Mouse (Mus musculus) liver, adult (tissue): ENCODE results near the gene Bcl2l15.

ENCODE experiments used
- GATA4 ChIP-seq: IDR thresholded peaks from 2 replicates; pipeline ENCODE4 v1.6.1; 2014; ENCODE audit warnings: mild to moderate bottlenecking, low read length; ENCODE audit not compliant: insufficient replicate concordance

Gene Bcl2l15

GRCm38 (mm10) chr3:103832426-103832825, at the start of gene Bcl2l15:
Bcl2l15 (plus strand) TSS chr3:103832601.
- TF ChIP-seq GATA4 = no peak

- TF ChIP-seq GATA4 = no peak
These were observed 49.4 kb upstream of the Bcl2l15 start for GRCm38 (mm10) chr3:103782844-103783609.

- no peak for TF ChIP-seq GATA4
These were observed 45.2 kb upstream of the Bcl2l15 start for GRCm38 (mm10) chr3:103787225-103787624.

GRCm38 (mm10) chr3:103789096-103789495, 43.3 kb upstream of the Bcl2l15 start:
- no peak for TF ChIP-seq GATA4

- peak; percentile 35; the same call in 1 of the 2 replicates for TF ChIP-seq GATA4
These were observed 42.5 kb upstream of the Bcl2l15 start for GRCm38 (mm10) chr3:103789891-103790345.

- TF ChIP-seq GATA4 = no peak
These were observed 41.9 kb upstream of the Bcl2l15 start for GRCm38 (mm10) chr3:103790346-103791145.

- TF ChIP-seq GATA4 = peak; percentile 32; the same call in 1 of the 2 replicates
These were observed 40.9 kb upstream of the Bcl2l15 start, which contains the start of gene Hipk1 for GRCm38 (mm10) chr3:103791230-103792110. Hipk1 (minus strand) TSS chr3:103791563.

GRCm38 (mm10) chr3:103792566-103792965, 39.8 kb upstream of the Bcl2l15 start:
- TF ChIP-seq GATA4 = no peak

- no peak for TF ChIP-seq GATA4
These were observed 36.0 kb upstream of the Bcl2l15 start for GRCm38 (mm10) chr3:103796389-103796788.

- no peak for TF ChIP-seq GATA4
These were observed 32.9 kb upstream of the Bcl2l15 start for GRCm38 (mm10) chr3:103799507-103799906.

GRCm38 (mm10) chr3:103801631-103802531, 30.5 kb upstream of the Bcl2l15 start:
- peak; percentile 86; the same call in 1 of the 2 replicates for TF ChIP-seq GATA4

GRCm38 (mm10) chr3:103802861-103803260, 29.5 kb upstream of the Bcl2l15 start:
- TF ChIP-seq GATA4 = no peak

GRCm38 (mm10) chr3:103805671-103806070, 26.7 kb upstream of the Bcl2l15 start:
- TF ChIP-seq GATA4 = no peak

- peak; percentile 46; the same call in 1 of the 2 replicates for TF ChIP-seq GATA4
These were observed 23.3 kb upstream of the Bcl2l15 start, which contains the start of the genes Dclre1b, Ap4b1 and Gm43064 for GRCm38 (mm10) chr3:103808891-103809798. Dclre1b (minus strand) TSS chr3:103809444. Ap4b1 (plus strand) TSS chr3:103809520. Gm43064 (plus strand) TSS chr3:103809573.
